Mouse (Mus musculus) spleen, adult 2 months (tissue): ENCODE data around the gene Upk1a. TPM values are rescaled to one million over a fixed set of nuclear protein-coding genes. Genes with fewer than 3 reads are reported as not detected.
A peak's percentile ranks its signal among the peaks of the same experiment; 100 is the strongest.

Experiments used
- DNase-seq, 2 experiments: peaks; one replicate each; pipeline versions ENCODE4 v3.0.0 to v3.0.0-alpha.2; 2012 to 2021; ENCODE audit warnings: low spot score in 2 of 2, low read depth in 1 of 2
- H3K27ac ChIP-seq: fragments of 200-500 bp; 2 replicates; pipeline ENCODE4 v1.5.1; 2012; ENCODE audit warnings: low read length, inconsistent platforms; ENCODE audit not compliant: insufficient read depth
- H3K27me3 ChIP-seq: fragments of 200-500 bp; 2 replicates; pipeline ENCODE4 v1.6.1; 2012; ENCODE audit warnings: mild to moderate bottlenecking, moderate library complexity, low read length, inconsistent platforms; ENCODE audit not compliant: control insufficient read depth, insufficient read depth
- H3K36me3 ChIP-seq: fragments of 200-500 bp; 2 replicates; pipeline ENCODE4 v1.6.1; 2012; ENCODE audit warnings: mild to moderate bottlenecking, low read length, inconsistent platforms; ENCODE audit not compliant: control insufficient read depth, insufficient read depth
- H3K4me1 ChIP-seq: fragments of 200-500 bp; 2 replicates; pipeline ENCODE4 v1.6.1; 2011; ENCODE audit warnings: inconsistent platforms; ENCODE audit not compliant: control insufficient read depth, insufficient read depth, insufficient read length
- H3K4me3 ChIP-seq: fragments of 200-500 bp; 2 replicates; pipeline ENCODE4 v1.5.1; 2011; ENCODE audit warnings: mild to moderate bottlenecking, inconsistent platforms; ENCODE audit not compliant: insufficient read depth, insufficient read length; ENCODE audit errors: extremely low read depth
- CTCF ChIP-seq: fragments of 200-500 bp; IDR thresholded peaks from 2 replicates; pipeline ENCODE4 v1.5.1; 2011; ENCODE audit warnings: mild to moderate bottlenecking, inconsistent platforms; ENCODE audit not compliant: insufficient read depth, insufficient read length, insufficient replicate concordance; ENCODE audit errors: extremely low read depth
- POLR2A ChIP-seq: fragments of 200-500 bp; IDR thresholded peaks from 2 replicates; pipeline ENCODE4 v1.6.1; 2011; ENCODE audit warnings: low read depth, low read length, inconsistent platforms
- WGBS: fragments of 180-500 bp; shearing (Covaris S2); methylation state at CpG from one replicate; pipeline ENCODE4 v1.1.7; 2018; 5-methylcytosine and 5-hydroxymethylcytosine counted together
- polyA plus RNA-seq: library from polyadenylated mRNA; depleted of rRNA; stranded (reverse); fragments of >200 nt; gene quantifications from 2 replicates; pipeline ENCODE4 v1.2.3, GENCODE M21; 2012

The Upk1a gene
- polyA plus RNA-seq, 1 experiment, result 0.88 TPM

DNA sequence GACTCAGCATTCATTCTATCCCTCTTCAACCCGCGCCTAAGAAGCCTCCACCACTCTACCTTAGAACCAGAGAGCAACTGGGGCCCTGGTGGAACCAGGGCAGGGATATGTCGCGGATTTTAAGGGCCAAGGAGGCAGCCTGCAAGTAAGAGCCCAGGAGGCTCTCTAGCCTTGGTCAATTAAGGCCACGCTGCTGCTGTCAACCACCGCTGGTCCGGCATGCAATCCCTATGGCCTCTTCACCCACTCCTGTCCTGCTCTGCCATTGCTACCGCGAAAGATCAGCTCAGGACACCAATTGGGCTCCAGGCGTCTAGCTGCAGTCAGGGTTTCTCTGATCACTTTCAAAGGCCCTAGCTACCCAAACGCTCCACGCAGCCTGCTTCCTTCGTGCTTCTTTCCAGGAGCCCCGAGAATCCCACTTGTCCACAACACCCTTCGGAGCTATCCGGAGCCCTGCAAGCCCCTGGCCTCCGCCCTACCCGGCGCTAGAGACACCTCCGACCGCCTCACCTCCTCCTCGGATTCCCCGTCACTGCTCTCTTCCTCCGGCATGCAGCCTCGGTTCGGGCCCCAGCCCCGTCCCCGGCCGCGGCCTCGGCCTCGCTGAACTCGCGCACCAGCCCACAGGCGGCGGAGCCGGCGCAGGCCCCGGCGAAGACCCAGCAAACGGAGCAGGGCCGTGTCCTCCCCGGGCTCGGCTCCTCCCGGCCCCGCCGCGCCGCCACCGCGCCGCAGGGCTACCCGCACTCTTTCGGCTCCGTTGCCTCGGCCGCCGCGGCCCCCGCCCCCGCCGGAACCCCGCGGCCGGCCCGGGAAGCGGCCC is 24.6 kb downstream of the Upk1a start:
- 2% methylated on average over 64 of the region's 67 CpGs for WGBS
- no peak for TF ChIP-seq POLR2A
- TF ChIP-seq CTCF, result no peak
- Histone ChIP-seq H3K36me3 (peaks cover 17% of the 10 kb centered on the region), H3K4me1 (peaks cover 11% of the 10 kb centered on the region), H3K27me3 (no peaks in the 10 kb centered on the region), H3K4me3 (peak overlapping the region; percentile 87), H3K27ac (peak overlapping the region; percentile 79)
- DNase-seq, result peak in 1 of 2 experiments; percentile 44

DNA sequence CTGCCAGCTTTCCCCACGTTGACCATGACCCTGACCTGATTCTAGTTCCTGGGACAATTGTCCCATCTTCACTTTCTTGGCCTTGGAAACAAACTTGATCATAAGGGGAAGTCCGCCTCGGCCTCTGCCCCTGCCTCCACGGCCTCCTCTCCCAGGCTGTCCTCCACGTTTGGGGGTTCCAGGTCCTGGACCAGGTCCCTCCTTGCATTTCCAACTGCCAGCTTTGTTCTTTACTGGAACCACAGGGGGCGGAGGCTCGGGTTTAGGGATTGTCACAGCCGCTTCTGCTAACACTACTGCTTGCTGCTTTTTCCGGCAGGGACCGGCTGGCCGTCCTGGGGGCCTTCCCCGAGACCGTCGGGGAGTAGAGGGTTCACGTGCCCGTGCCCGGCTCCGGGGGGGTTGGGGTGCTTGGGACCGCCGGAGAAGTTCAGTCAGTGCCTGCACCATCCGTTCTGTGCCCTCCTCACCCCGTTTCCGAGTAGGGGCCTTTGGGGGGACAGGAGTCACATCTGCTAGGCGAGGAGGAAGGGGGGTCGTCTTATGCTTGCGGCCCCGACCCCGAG is 26.1 kb downstream of the Upk1a start:
- Histone ChIP-seq H3K4me3 (no peak overlapping the region), H3K4me1 (peaks cover 6% of the 10 kb centered on the region), H3K36me3 (peaks cover 27% of the 10 kb centered on the region), H3K27me3 (no peaks in the 10 kb centered on the region), H3K27ac (no peak overlapping the region)
- WGBS, result 95% methylated on average over 28 of the region's 28 CpGs
- no peak for DNase-seq
- TF ChIP-seq CTCF (no peak), POLR2A (no peak)

- Histone ChIP-seq H3K27ac (no peak overlapping the region), H3K4me3 (no peak overlapping the region), H3K27me3 (no peaks in the 10 kb centered on the region), H3K36me3 (peaks cover 33% of the 10 kb centered on the region), H3K4me1 (peaks cover 6% of the 10 kb centered on the region)
- DNase-seq, result no peak
- WGBS, result 95% methylated on average over 7 of the region's 7 CpGs
- no peak for TF ChIP-seq CTCF
- no peak for TF ChIP-seq POLR2A
Measured at GRCm38 (mm10) chr7:30585170-30585569, 27.5 kb downstream of the Upk1a start.

- TF ChIP-seq POLR2A (no peak), CTCF (no peak)
- DNase-seq, result no peak
- H3K4me3 ChIP-seq, result no peak overlapping the region
- H3K27me3 ChIP-seq, result no peaks in the 10 kb centered on the region
- H3K27ac ChIP-seq, result no peak overlapping the region
- peaks cover 39% of the 10 kb centered on the region for H3K36me3 ChIP-seq
- H3K4me1 ChIP-seq, result peaks cover 2% of the 10 kb centered on the region; the same call in 1 of the 2 replicates
- WGBS, result 93% methylated on average over 10 of the region's 10 CpGs
Measured at GRCm38 (mm10) chr7:30584339-30584738, 28.3 kb downstream of the Upk1a start.

GRCm38 (mm10) chr7:30581547-30581946 is 31.1 kb downstream of the Upk1a start:
- 98% methylated on average over 16 of the region's 16 CpGs for WGBS
- Histone ChIP-seq H3K27me3 (no peaks in the 10 kb centered on the region), H3K27ac (no peak overlapping the region), H3K4me3 (no peak overlapping the region), H3K4me1 (no peaks in the 10 kb centered on the region), H3K36me3 (peaks cover 60% of the 10 kb centered on the region)
- no peak for DNase-seq
- TF ChIP-seq CTCF (no peak), POLR2A (no peak)

DNA sequence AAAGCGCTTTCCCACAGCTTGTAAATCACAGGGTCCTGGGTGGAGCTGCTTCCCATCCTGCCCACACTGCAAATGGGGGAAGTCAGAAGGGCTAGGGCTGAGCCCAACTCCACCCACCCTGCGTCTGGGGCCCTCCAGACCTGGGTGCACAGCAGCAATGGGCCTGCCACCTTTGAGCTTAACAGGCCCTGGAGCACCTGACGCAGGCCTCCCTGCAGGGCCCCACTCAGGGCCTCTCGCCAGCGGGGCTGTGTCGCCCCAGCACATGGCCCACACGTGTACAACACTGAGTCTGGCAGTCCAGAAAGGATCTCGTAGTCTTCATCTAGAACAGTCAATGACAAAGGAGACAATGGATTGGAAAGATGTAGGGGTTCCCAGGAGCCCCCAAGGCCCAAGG is 32.7 kb downstream of the Upk1a start:
- Histone ChIP-seq H3K27ac (no peak overlapping the region), H3K4me1 (no peaks in the 10 kb centered on the region), H3K36me3 (peaks cover 66% of the 10 kb centered on the region), H3K4me3 (no peak overlapping the region), H3K27me3 (no peaks in the 10 kb centered on the region)
- no peak for TF ChIP-seq CTCF
- TF ChIP-seq POLR2A, result no peak
- WGBS, result 89% methylated on average over 8 of the region's 8 CpGs
- DNase-seq, result no peak

- WGBS, result 80% methylated on average over 2 of the region's 2 CpGs
- no peak overlapping the region for H3K27ac ChIP-seq
- no peaks in the 10 kb centered on the region for H3K4me1 ChIP-seq
- no peak for DNase-seq
- no peak overlapping the region for H3K4me3 ChIP-seq
- no peaks in the 10 kb centered on the region for H3K27me3 ChIP-seq
- no peak for TF ChIP-seq POLR2A
- TF ChIP-seq CTCF, result no peak
- H3K36me3 ChIP-seq, result peaks cover 63% of the 10 kb centered on the region
Measured at GRCm38 (mm10) chr7:30572969-30573368, 39.7 kb downstream of the Upk1a start.
